Mouse (Mus musculus): ENCODE measurements around the gene Klf12. TPM values are rescaled to one million over a fixed set of nuclear protein-coding genes. Genes with fewer than 3 reads are reported as not detected.

The Klf12 gene
- polyA plus RNA-seq, 1 experiment from 2014 or later = 26.8 TPM

GRCm38 (mm10) chr14:100140370-100140769 is 144.1 kb downstream of the Klf12 start:
- Histone ChIP-seq H3K27me3 (ENCODE audit: control insufficient read depth, insufficient read depth, low read length) (no peaks in the 10 kb centered on the region), H3K4me3 (ENCODE audit: low read depth, low read length) (no peak overlapping the region), H3K9me3 (ENCODE audit: control insufficient read depth, low read length) (no peaks in the 10 kb centered on the region), H3K4me1 (ENCODE audit: control insufficient read depth, insufficient read depth, low read length) (no peaks in the 10 kb centered on the region), H3K9ac (ENCODE audit: low read length) (no peak overlapping the region), H3K4me2 (ENCODE audit: low read depth) (no peak overlapping the region), H3K36me3 (ENCODE audit: control insufficient read depth, insufficient read depth, low read length) (no peaks in the 10 kb centered on the region), H3K27ac (ENCODE audit: low read depth, low read length) (no peak overlapping the region)
- WGBS = 94% methylated on average over 1 of the region's 1 CpGs
- no peak for ATAC-seq (ENCODE audit: insufficient read depth, low FRiP score, low TSS enrichment)
- DNase-seq (ENCODE audit: low spot score) = no peak

DNA sequence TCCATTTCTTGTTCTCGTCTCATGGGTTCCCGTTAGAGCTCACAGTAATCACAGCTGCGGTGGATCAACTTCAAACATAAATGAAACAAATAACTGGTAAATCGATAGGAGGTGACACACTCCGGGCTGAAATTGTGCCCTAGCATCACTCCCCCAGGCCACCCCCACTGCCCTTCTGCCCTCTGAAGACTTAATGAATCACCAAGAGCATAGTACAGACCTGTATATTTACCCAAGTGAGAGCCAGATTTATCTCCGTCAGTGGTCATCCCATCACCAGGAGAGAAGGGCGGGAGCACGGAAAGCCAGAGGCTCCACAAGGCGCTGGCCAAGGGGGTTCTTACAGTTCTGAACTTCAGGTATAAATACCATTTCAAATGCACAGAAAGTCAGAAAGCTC is 150.2 kb downstream of the Klf12 start:
- Histone ChIP-seq H3K4me2 (ENCODE audit: low read depth) (no peak overlapping the region), H3K9ac (ENCODE audit: low read length) (no peak overlapping the region), H3K9me3 (ENCODE audit: control insufficient read depth, low read length) (no peaks in the 10 kb centered on the region), H3K27me3 (ENCODE audit: control insufficient read depth, insufficient read depth, low read length) (no peaks in the 10 kb centered on the region), H3K4me1 (ENCODE audit: control insufficient read depth, insufficient read depth, low read length) (no peaks in the 10 kb centered on the region), H3K4me3 (ENCODE audit: low read depth, low read length) (no peak overlapping the region), H3K36me3 (ENCODE audit: control insufficient read depth, insufficient read depth, low read length) (no peaks in the 10 kb centered on the region), H3K27ac (ENCODE audit: low read depth, low read length) (no peak overlapping the region)
- ATAC-seq (ENCODE audit: insufficient read depth, low FRiP score, low TSS enrichment) (no peak), DNase-seq (ENCODE audit: low spot score) (no peak)
- 78% methylated on average over 9 of the region's 9 CpGs for WGBS

DNA sequence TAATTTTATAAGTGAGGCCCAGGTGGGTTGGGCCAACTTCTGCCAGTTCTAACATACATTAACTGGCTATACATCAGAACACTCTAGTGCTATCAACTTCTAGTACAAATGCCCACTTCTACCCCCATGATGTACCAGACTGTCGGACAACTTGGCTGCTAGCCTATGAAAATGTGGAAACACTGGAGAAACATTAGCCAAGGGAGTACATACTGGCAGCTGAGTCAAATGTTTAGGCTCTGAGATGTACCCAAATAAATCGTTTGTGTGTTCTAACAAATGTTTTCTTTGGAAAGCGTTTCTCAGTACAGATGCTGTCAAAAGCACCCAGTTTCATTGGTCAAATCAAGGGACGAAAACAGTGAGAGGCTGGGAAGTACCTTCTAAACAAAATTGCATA is 152.0 kb downstream of the Klf12 start:
- ATAC-seq (ENCODE audit: insufficient read depth, low FRiP score, low TSS enrichment) = no peak
- no peak overlapping the region for H3K4me2 ChIP-seq (ENCODE audit: low read depth)
- no peaks in the 10 kb centered on the region for H3K27me3 ChIP-seq (ENCODE audit: control insufficient read depth, insufficient read depth, low read length)
- no peaks in the 10 kb centered on the region for H3K36me3 ChIP-seq (ENCODE audit: control insufficient read depth, insufficient read depth, low read length)
- no peaks in the 10 kb centered on the region for H3K4me1 ChIP-seq (ENCODE audit: control insufficient read depth, insufficient read depth, low read length)
- no peaks in the 10 kb centered on the region for H3K9me3 ChIP-seq (ENCODE audit: control insufficient read depth, low read length)
- WGBS = 92% methylated on average over 4 of the region's 4 CpGs
- no peak overlapping the region for H3K27ac ChIP-seq (ENCODE audit: low read depth, low read length)
- H3K9ac ChIP-seq (ENCODE audit: low read length) = no peak overlapping the region
- no peak for DNase-seq (ENCODE audit: low spot score)
- H3K4me3 ChIP-seq (ENCODE audit: low read depth, low read length) = no peak overlapping the region

DNA sequence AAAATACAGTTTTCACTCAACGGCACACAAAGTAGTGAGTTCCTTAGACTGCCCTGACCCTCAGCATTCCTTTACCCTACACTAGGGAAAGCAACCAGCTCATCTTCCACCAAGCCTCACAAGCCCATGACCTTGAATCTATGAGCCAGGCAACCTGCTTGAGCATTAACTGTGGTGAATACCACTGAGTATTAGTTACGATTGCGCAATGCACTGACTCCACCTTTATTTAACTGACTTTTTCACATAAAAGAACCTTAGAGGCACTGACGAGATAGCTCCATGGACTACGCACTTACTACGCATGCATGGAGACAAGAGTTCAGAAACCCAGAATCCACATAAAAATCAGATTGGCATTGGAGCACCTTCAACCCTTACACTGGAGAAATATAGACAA is 158.4 kb downstream of the Klf12 start:
- Histone ChIP-seq H3K27ac (ENCODE audit: low read depth, low read length) (no peak overlapping the region), H3K4me1 (ENCODE audit: control insufficient read depth, insufficient read depth, low read length) (0 out of 2 replicates have a peak, but pooled peaks cover 2% of the 10 kb centered on the region), H3K4me3 (ENCODE audit: low read depth, low read length) (no peak overlapping the region), H3K27me3 (ENCODE audit: control insufficient read depth, insufficient read depth, low read length) (no peaks in the 10 kb centered on the region), H3K4me2 (ENCODE audit: low read depth) (no peak overlapping the region), H3K9ac (ENCODE audit: low read length) (no peak overlapping the region), H3K9me3 (ENCODE audit: control insufficient read depth, low read length) (no peaks in the 10 kb centered on the region), H3K36me3 (ENCODE audit: control insufficient read depth, insufficient read depth, low read length) (no peaks in the 10 kb centered on the region)
- ATAC-seq (ENCODE audit: insufficient read depth, low FRiP score, low TSS enrichment) (no peak), DNase-seq (ENCODE audit: low spot score) (no peak)
- WGBS = 78% methylated on average over 6 of the region's 6 CpGs

- H3K4me3 ChIP-seq (ENCODE audit: low read depth, low read length) = no peak overlapping the region
- H3K4me2 ChIP-seq (ENCODE audit: low read depth) = no peak overlapping the region
- no peaks in the 10 kb centered on the region for H3K9me3 ChIP-seq (ENCODE audit: control insufficient read depth, low read length)
- H3K4me1 ChIP-seq (ENCODE audit: control insufficient read depth, insufficient read depth, low read length) = 0 out of 2 replicates have a peak, but pooled peaks cover 2% of the 10 kb centered on the region
- no peak overlapping the region for H3K27ac ChIP-seq (ENCODE audit: low read depth, low read length)
- DNase-seq (ENCODE audit: low spot score) (no peak), ATAC-seq (ENCODE audit: insufficient read depth, low FRiP score, low TSS enrichment) (no peak)
- H3K9ac ChIP-seq (ENCODE audit: low read length) = no peak overlapping the region
- H3K36me3 ChIP-seq (ENCODE audit: control insufficient read depth, insufficient read depth, low read length) = no peaks in the 10 kb centered on the region
- H3K27me3 ChIP-seq (ENCODE audit: control insufficient read depth, insufficient read depth, low read length) = no peaks in the 10 kb centered on the region
- 98% methylated on average over 4 of the region's 4 CpGs for WGBS
These were observed 163.4 kb downstream of the Klf12 start for GRCm38 (mm10) chr14:100121075-100121474.

- no peak overlapping the region for H3K4me2 ChIP-seq (ENCODE audit: low read depth)
- no peak overlapping the region for H3K27ac ChIP-seq (ENCODE audit: low read depth, low read length)
- no peaks in the 10 kb centered on the region for H3K9me3 ChIP-seq (ENCODE audit: control insufficient read depth, low read length)
- no peaks in the 10 kb centered on the region for H3K36me3 ChIP-seq (ENCODE audit: control insufficient read depth, insufficient read depth, low read length)
- ATAC-seq (ENCODE audit: insufficient read depth, low FRiP score, low TSS enrichment) (no peak), DNase-seq (ENCODE audit: low spot score) (no peak)
- H3K27me3 ChIP-seq (ENCODE audit: control insufficient read depth, insufficient read depth, low read length) = no peaks in the 10 kb centered on the region
- H3K4me1 ChIP-seq (ENCODE audit: control insufficient read depth, insufficient read depth, low read length) = no peaks in the 10 kb centered on the region
- no peak overlapping the region for H3K4me3 ChIP-seq (ENCODE audit: low read depth, low read length)
- H3K9ac ChIP-seq (ENCODE audit: low read length) = no peak overlapping the region
- 69% methylated on average over 3 of the region's 3 CpGs for WGBS
These were observed 164.6 kb downstream of the Klf12 start for GRCm38 (mm10) chr14:100119866-100120265.

- no peak overlapping the region for H3K9ac ChIP-seq (ENCODE audit: low read length)
- 51% methylated on average over 6 of the region's 6 CpGs for WGBS
These were observed 171.1 kb downstream of the Klf12 start for GRCm38 (mm10) chr14:100113419-100113818.

DNA sequence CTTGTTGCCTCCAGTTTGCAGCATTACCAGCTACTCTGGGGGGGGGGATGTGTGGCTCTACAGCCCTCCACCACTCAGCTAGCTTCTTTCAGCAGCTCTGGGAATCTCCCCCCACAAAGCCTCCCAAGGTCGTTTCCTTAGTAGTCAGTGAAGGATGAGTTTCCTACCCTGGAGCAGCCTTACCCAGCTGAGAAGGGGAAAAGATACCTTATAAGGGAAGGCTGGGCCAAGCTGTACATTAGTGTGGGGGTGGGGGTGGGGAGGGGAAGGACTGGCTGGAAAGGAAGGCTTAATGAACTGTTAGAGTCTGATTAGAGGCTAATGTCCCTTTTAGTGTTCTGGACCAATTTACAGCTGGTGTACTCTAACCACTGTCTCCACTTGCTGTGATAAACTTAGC is 172.7 kb downstream of the Klf12 start:
- DNase-seq (ENCODE audit: low spot score) (peak; percentile 52), ATAC-seq (ENCODE audit: insufficient read depth, low FRiP score, low TSS enrichment) (no peak)
- Histone ChIP-seq H3K9ac (ENCODE audit: low read length) (no peak overlapping the region), H3K4me1 (ENCODE audit: control insufficient read depth, insufficient read depth, low read length) (no peaks in the 10 kb centered on the region), H3K27me3 (ENCODE audit: control insufficient read depth, insufficient read depth, low read length) (no peaks in the 10 kb centered on the region), H3K4me3 (ENCODE audit: low read depth, low read length) (no peak overlapping the region), H3K27ac (ENCODE audit: low read depth, low read length) (no peak overlapping the region), H3K36me3 (ENCODE audit: control insufficient read depth, insufficient read depth, low read length) (no peaks in the 10 kb centered on the region), H3K9me3 (ENCODE audit: control insufficient read depth, low read length) (no peaks in the 10 kb centered on the region), H3K4me2 (ENCODE audit: low read depth) (no peak overlapping the region)
- 0% methylated on average over 1 of the region's 1 CpGs for WGBS

More at GRCm38 (mm10) chr14:100113419-100113818, 171.1 kb downstream of the Klf12 start:
- Histone ChIP-seq H3K4me2 (ENCODE audit: low read depth) (no peak overlapping the region), H3K27me3 (ENCODE audit: control insufficient read depth, insufficient read depth, low read length) (no peaks in the 10 kb centered on the region), H3K4me1 (ENCODE audit: control insufficient read depth, insufficient read depth, low read length) (no peaks in the 10 kb centered on the region), H3K36me3 (ENCODE audit: control insufficient read depth, insufficient read depth, low read length) (no peaks in the 10 kb centered on the region), H3K4me3 (ENCODE audit: low read depth, low read length) (no peak overlapping the region), H3K27ac (ENCODE audit: low read depth, low read length) (no peak overlapping the region), H3K9me3 (ENCODE audit: control insufficient read depth, low read length) (no peaks in the 10 kb centered on the region)
- DNase-seq (ENCODE audit: low spot score) = no peak
- no peak for ATAC-seq (ENCODE audit: insufficient read depth, low FRiP score, low TSS enrichment)

- no peaks in the 10 kb centered on the region for H3K36me3 ChIP-seq (ENCODE audit: control insufficient read depth, insufficient read depth, low read length)
- no peak overlapping the region for H3K27ac ChIP-seq (ENCODE audit: low read depth, low read length)
- H3K27me3 ChIP-seq (ENCODE audit: control insufficient read depth, insufficient read depth, low read length) = no peaks in the 10 kb centered on the region
- no peaks in the 10 kb centered on the region for H3K9me3 ChIP-seq (ENCODE audit: control insufficient read depth, low read length)
- 24% methylated on average over 6 of the region's 6 CpGs for WGBS
- no peak overlapping the region for H3K4me3 ChIP-seq (ENCODE audit: low read depth, low read length)
- no peak overlapping the region for H3K9ac ChIP-seq (ENCODE audit: low read length)
- no peaks in the 10 kb centered on the region for H3K4me1 ChIP-seq (ENCODE audit: control insufficient read depth, insufficient read depth, low read length)
- DNase-seq (ENCODE audit: low spot score) (no peak), ATAC-seq (ENCODE audit: insufficient read depth, low FRiP score, low TSS enrichment) (no peak)
- H3K4me2 ChIP-seq (ENCODE audit: low read depth) = no peak overlapping the region
These were observed 174.9 kb downstream of the Klf12 start for GRCm38 (mm10) chr14:100109563-100109962.

All from neural tube, embryonic 11.5 days (tissue).